8 mouse cellular contexts compared by ENCODE assay signal in genomic region chr15:100600696-100601272, GRCm38 (mm10). TPM values are rescaled to one million over a fixed set of nuclear protein-coding genes. Genes with fewer than 3 reads are reported as not detected.
DNase-seq lines count a peak whose midpoint lies in the region; ATAC-seq and TF ChIP-seq lines count a peak whose summit lies in the region.

No protein-coding gene starts in this region.

- H3K4me3 ChIP-seq in left cerebral cortex, adult 2 months: peak overlapping the region; percentile 90
- H3K4me3 ChIP-seq in forebrain, embryonic 13.5 days: peak overlapping the region; percentile 77
- peak overlapping the region; percentile 75 for H3K4me3 ChIP-seq in neural tube, embryonic 13.5 days

- TF ChIP-seq CTCF in left cerebral cortex, adult 2 months (IDR thresholded peaks at IDR 0.05): no peak

- peaks cover 37% of the 10 kb centered on the region for H3K4me1 ChIP-seq in forebrain, embryonic 13.5 days
- peaks cover 30% of the 10 kb centered on the region for H3K4me1 ChIP-seq in neural tube, embryonic 13.5 days (replicated peaks)

- peak overlapping the region; percentile 92; the same call in 1 of the 2 replicates for H3K27ac ChIP-seq in left cerebral cortex, adult 2 months
- no peak overlapping the region for H3K27ac ChIP-seq in forebrain, embryonic 13.5 days
- H3K27ac ChIP-seq in neural tube, embryonic 13.5 days (replicated peaks): no peak overlapping the region

- WGBS in forebrain, embryonic 13.5 days: 20% methylated on average over 21 of the region's 21 CpGs
- 14% methylated on average over 21 of the region's 21 CpGs for WGBS in neural tube, embryonic 13.5 days

- intact Hi-C loops in left cerebral cortex, adult 2 months (cut with DNase I): no loop called here
- intact Hi-C loops in left cerebral cortex, postnatal 36 days (cut with DNase I): no loop called here

- no peaks in the 10 kb centered on the region for H3K9me3 ChIP-seq in forebrain, embryonic 13.5 days (replicated peaks)
- no peaks in the 10 kb centered on the region for H3K9me3 ChIP-seq in neural tube, embryonic 13.5 days

- H3K36me3 ChIP-seq in forebrain, embryonic 13.5 days (ENCODE audit: poor library complexity, severe bottlenecking): no peaks in the 10 kb centered on the region
- H3K36me3 ChIP-seq in neural tube, embryonic 13.5 days: no peaks in the 10 kb centered on the region

- ATAC-seq in forebrain, embryonic 13.5 days: no peak
- ATAC-seq in neural tube, embryonic 13.5 days (ENCODE audit: low read depth): no peak

- H3K9ac ChIP-seq in forebrain, embryonic 13.5 days: peak overlapping the region; percentile 93; the same call in 1 of the 2 replicates
- no peak overlapping the region for H3K9ac ChIP-seq in neural tube, embryonic 13.5 days

- DNase-seq in left cerebral cortex, adult 2 months (ENCODE audit: extremely low spot score in 1 of 2, low spot score in 2 of 2): no peak
- no peak for DNase-seq in left cerebral cortex, postnatal 36 days (ENCODE audit: low spot score in 2 of 2)
- peak; percentile 20 to 53 for DNase-seq in kidney, postnatal 25 days
- DNase-seq in cerebellum, adult 11 months: no peak
- no peak for DNase-seq in embryo, embryonic 9.5 days (ENCODE audit: extremely low spot score)
- no peak for DNase-seq in layer of hippocampus, postnatal 25 days (ENCODE audit: extremely low spot score in 1 of 2, low spot score in 1 of 2)

- H3K4me2 ChIP-seq in forebrain, embryonic 13.5 days: peak overlapping the region; percentile 85
- peak overlapping the region; percentile 80 for H3K4me2 ChIP-seq in neural tube, embryonic 13.5 days

- peaks cover 19% of the 10 kb centered on the region for H3K27me3 ChIP-seq in forebrain, embryonic 13.5 days
- peaks cover 21% of the 10 kb centered on the region for H3K27me3 ChIP-seq in neural tube, embryonic 13.5 days

RNA-seq across cellular contexts. Expression of gene Pou6f1, which starts 1.0 kb away (rescaled TPM):
- 100 to 1,000 TPM; 139 to 144 TPM for total RNA-seq in left cerebral cortex, adult 2 months (2021)
- 100 to 1,000 TPM; 128 to 140 TPM for total RNA-seq in left cerebral cortex, postnatal 36 days (2021)
- polyA plus RNA-seq in forebrain, embryonic 13.5 days (2015; fragmentation: Nextera tagmentation; extraction: Ambion mirVana): 36.4 and 37.5 TPM in 2 replicates
- polyA plus RNA-seq in neural tube, embryonic 13.5 days (2015; fragmentation: Nextera tagmentation; extraction: Ambion mirVana): 38.8 and 41.6 TPM in 2 replicates
- total RNA-seq in layer of hippocampus, postnatal 25 days (2021): 100 to 1,000 TPM in 1 of 2 experiments, 10 to 100 TPM in 1; 95.7 to 110 TPM

RNA-seq across cellular contexts. Expression of gene Dazap2, which starts 14.4 kb away (rescaled TPM):
- 100 to 1,000 TPM; 108 to 109 TPM for total RNA-seq in left cerebral cortex, adult 2 months (2021)
- total RNA-seq in left cerebral cortex, postnatal 36 days (2021): 100 to 1,000 TPM; 106 to 120 TPM
- 190 and 192 TPM in 2 replicates for polyA plus RNA-seq in forebrain, embryonic 13.5 days (2015; fragmentation: Nextera tagmentation; extraction: Ambion mirVana)
- 161 and 162 TPM in 2 replicates for polyA plus RNA-seq in neural tube, embryonic 13.5 days (2015; fragmentation: Nextera tagmentation; extraction: Ambion mirVana)
- total RNA-seq in layer of hippocampus, postnatal 25 days (2021): 100 to 1,000 TPM; 116 to 120 TPM

RNA-seq across cellular contexts. Expression of gene Smagp, which starts 36.0 kb away (rescaled TPM):
- 1 to 10 TPM; 1.6 to 2.9 TPM for total RNA-seq in left cerebral cortex, adult 2 months (2021)
- total RNA-seq in left cerebral cortex, postnatal 36 days (2021): 1 to 10 TPM; 1.8 to 1.9 TPM
- 1.7 and 2.1 TPM in 2 replicates for polyA plus RNA-seq in forebrain, embryonic 13.5 days (2015; fragmentation: Nextera tagmentation; extraction: Ambion mirVana)
- 3.1 and 4.1 TPM in 2 replicates for polyA plus RNA-seq in neural tube, embryonic 13.5 days (2015; fragmentation: Nextera tagmentation; extraction: Ambion mirVana)
- total RNA-seq in layer of hippocampus, postnatal 25 days (2021): 1 to 10 TPM in 1 of 2 experiments, under 1 TPM in 1; 0.98 to 1.8 TPM

RNA-seq across cellular contexts. Expression of gene Tfcp2, which starts 49.0 kb away (rescaled TPM):
- 10 to 100 TPM; 26.8 to 27.9 TPM for total RNA-seq in left cerebral cortex, adult 2 months (2021)
- 10 to 100 TPM; 26.2 to 33.1 TPM for total RNA-seq in left cerebral cortex, postnatal 36 days (2021)
- 35.2 and 38.3 TPM in 2 replicates for polyA plus RNA-seq in forebrain, embryonic 13.5 days (2015; fragmentation: Nextera tagmentation; extraction: Ambion mirVana)
- polyA plus RNA-seq in neural tube, embryonic 13.5 days (2015; fragmentation: Nextera tagmentation; extraction: Ambion mirVana): 35.4 and 36.8 TPM in 2 replicates
- total RNA-seq in layer of hippocampus, postnatal 25 days (2021): 10 to 100 TPM; 26.9 to 29.0 TPM

Comparison
In these comparisons a context has a peak if more than half of its experiments do, and no peak if none do; other contexts are left out.
1. DNase-seq: peak in kidney, postnatal 25 days (2 of 2); none in left cerebral cortex, adult 2 months (0 of 2), left cerebral cortex, postnatal 36 days (0 of 2), cerebellum, adult 11 months (single experiment), embryo, embryonic 9.5 days (single experiment) and layer of hippocampus, postnatal 25 days (0 of 2).
2. Peak in every context shown above with its lines, with median percentiles within 50 percentile points of each other: H3K4me3 ChIP-seq.